Mouse (Mus musculus) liver, postnatal 0 days (tissue): Measurements from ENCODE around the gene Olfr904. TPM values are rescaled to one million over a fixed set of nuclear protein-coding genes. Genes with fewer than 3 reads are reported as not detected.
"Not testable (repeated sequence)": the region's sequence is repeated elsewhere in the genome, so short reads cannot be mapped to it uniquely, and the experiment has no call there.

Experiments used
- ATAC-seq: fragments of 200-750 bp; cut with Nextera tagmentation; 2 replicates; pipeline ENCODE4 v1.8.0; 2017; ENCODE audit warnings: mild to moderate bottlenecking, moderate library complexity
- DNase-seq: peaks from one replicate; pipeline ENCODE4 v3.0.0-alpha.2; 2016
- H3K27ac ChIP-seq: fragments of 300-500 bp; sonication (generic); 2 replicates; pipeline ENCODE4 v1.5.1; 2014; ENCODE audit warnings: antibody characterized with exemption, moderate library complexity, mild to moderate bottlenecking, low read depth
- H3K27me3 ChIP-seq: fragments of 300-500 bp; sonication (generic); 2 replicates; pipeline ENCODE4 v1.6.1; 2014; ENCODE audit warnings: low read length, control low read depth, mixed read lengths; ENCODE audit not compliant: insufficient read depth
- H3K36me3 ChIP-seq: fragments of 300-500 bp; sonication (generic); replicated peaks from 2 replicates; pipeline ENCODE4 v1.6.1; 2014; ENCODE audit warnings: mild to moderate bottlenecking, control low read depth, low read length, moderate library complexity, mixed read lengths; ENCODE audit not compliant: insufficient read depth
- H3K4me1 ChIP-seq: fragments of 300-500 bp; sonication (generic); 2 replicates; pipeline ENCODE4 v1.6.1; 2014; ENCODE audit warnings: antibody characterized with exemption, mild to moderate bottlenecking, control low read depth; ENCODE audit not compliant: insufficient read depth
- H3K4me2 ChIP-seq: fragments of 300-500 bp; sonication (generic); 2 replicates; pipeline ENCODE4 v1.6.1; 2014; ENCODE audit warnings: low read depth, mild to moderate bottlenecking, low read length, moderate library complexity, mixed read lengths
- H3K4me3 ChIP-seq: fragments of 300-500 bp; sonication (generic); 2 replicates; pipeline ENCODE4 v1.5.1; 2014; ENCODE audit warnings: low read depth, low read length
- H3K9ac ChIP-seq: fragments of 300-500 bp; sonication (generic); replicated peaks from 2 replicates; pipeline ENCODE4 v1.6.1; 2014; ENCODE audit warnings: mild to moderate bottlenecking, moderate library complexity
- H3K9me3 ChIP-seq: fragments of 300-500 bp; sonication (generic); 2 replicates; pipeline ENCODE4 v1.6.1; 2016; ENCODE audit warnings: mild to moderate bottlenecking, control low read depth, low read length, mixed read lengths
- CTCF ChIP-seq: sonication (generic); IDR thresholded peaks from 2 replicates; pipeline ENCODE4 v1.5.1; 2016; ENCODE audit warnings: antibody characterized with exemption, low read depth
- EP300 ChIP-seq: IDR thresholded peaks from 2 replicates; pipeline ENCODE4 v1.6.1; 2016; ENCODE audit warnings: antibody characterized with exemption, low read depth, mild to moderate bottlenecking
- WGBS: fragments of 180-500 bp; shearing (Covaris S2); extraction: QIAGEN DNeasy Blood & Tissue Kit; methylation state at CpG from one replicate; pipeline ENCODE4 v1.1.7; 2014; ENCODE audit not compliant: insufficient replicate concordance; 5-methylcytosine and 5-hydroxymethylcytosine counted together
- polyA plus RNA-seq: library from polyadenylated mRNA; unstranded; fragments of >200 nt; fragmentation: Nextera tagmentation; extraction: Ambion mirVana; gene quantifications from 2 replicates; pipeline ENCODE4 v1.2.1, GENCODE M21; 2015

Gene Olfr904
- polyA plus RNA-seq: not detected in 2 replicates

GRCm38 (mm10) chr9:38462844-38463243, at the start of gene Olfr904:
Olfr904 (plus strand) TSS chr9:38463144.
- TF ChIP-seq EP300: no peak
- TF ChIP-seq CTCF: no peak
- Histone ChIP-seq H3K4me3 (no peak within 1 kb of the TSS), H3K4me2 (no peak within 1 kb of the TSS), H3K9ac (no peak within 1 kb of the TSS), H3K9me3 (no peaks in the 10 kb centered on the region), H3K27me3 (no peaks in the 10 kb centered on the region), H3K36me3 (no peaks in the 10 kb centered on the region), H3K27ac (no peak within 1 kb of the TSS), H3K4me1 (no peaks in the 10 kb centered on the region)
- DNase-seq (no peak), ATAC-seq (no peak)

GRCm38 (mm10) chr9:38413502-38413901, 49.4 kb upstream of the Olfr904 start:
- H3K4me2 ChIP-seq, H3K27ac ChIP-seq, DNase-seq, H3K36me3 ChIP-seq, H3K9me3 ChIP-seq, H3K4me3 ChIP-seq, H3K4me1 ChIP-seq, ATAC-seq, H3K9ac ChIP-seq, H3K27me3 ChIP-seq: not testable (repeated sequence)
- WGBS: 83% methylated on average over 14 of the region's 14 CpGs

- Histone ChIP-seq H3K36me3 (no peaks in the 10 kb centered on the region), H3K4me1 (no peaks in the 10 kb centered on the region), H3K9me3 (no peaks in the 10 kb centered on the region), H3K9ac (no peak overlapping the region), H3K4me2 (no peak overlapping the region), H3K4me3 (no peak overlapping the region), H3K27me3 (no peaks in the 10 kb centered on the region), H3K27ac (no peak overlapping the region)
- DNase-seq: no peak
- ATAC-seq: no peak
- TF ChIP-seq EP300 (no peak), CTCF (no peak)
These were observed 39.1 kb upstream of the Olfr904 start for GRCm38 (mm10) chr9:38423801-38424200.

GRCm38 (mm10) chr9:38427026-38427425, 35.9 kb upstream of the Olfr904 start:
- H3K9me3 ChIP-seq: no peaks in the 10 kb centered on the region
- WGBS: 32% methylated on average over 1 of the region's 1 CpGs
- no peak overlapping the region for H3K4me2 ChIP-seq
- no peaks in the 10 kb centered on the region for H3K36me3 ChIP-seq
- H3K27ac ChIP-seq: no peak overlapping the region
- DNase-seq (no peak), ATAC-seq (no peak)
- no peak overlapping the region for H3K9ac ChIP-seq
- TF ChIP-seq CTCF (no peak), EP300 (no peak)
- no peaks in the 10 kb centered on the region for H3K27me3 ChIP-seq
- no peaks in the 10 kb centered on the region for H3K4me1 ChIP-seq
- H3K4me3 ChIP-seq: no peak overlapping the region

GRCm38 (mm10) chr9:38429155-38429554, 33.8 kb upstream of the Olfr904 start, which contains the start of gene Olfr901:
Olfr901 (plus strand) TSS chr9:38429455.
- Histone ChIP-seq H3K4me1 (no peaks in the 10 kb centered on the region), H3K4me2 (no peak within 1 kb of the TSS), H3K36me3 (no peaks in the 10 kb centered on the region), H3K27me3 (no peaks in the 10 kb centered on the region), H3K27ac (no peak within 1 kb of the TSS), H3K9me3 (no peaks in the 10 kb centered on the region), H3K9ac (no peak within 1 kb of the TSS), H3K4me3 (no peak within 1 kb of the TSS)
- WGBS: 84% methylated on average over 1 of the region's 1 CpGs
- no peak for ATAC-seq
- no peak for DNase-seq
- no peak for TF ChIP-seq EP300
- no peak for TF ChIP-seq CTCF

GRCm38 (mm10) chr9:38447352-38447751, 15.6 kb upstream of the Olfr904 start, which contains the start of gene Olfr902:
Olfr902 (plus strand) TSS chr9:38447652.
- no peak for TF ChIP-seq CTCF
- TF ChIP-seq EP300: no peak
- Histone ChIP-seq H3K9ac (no peak within 1 kb of the TSS), H3K36me3 (no peaks in the 10 kb centered on the region), H3K4me3 (no peak within 1 kb of the TSS), H3K27me3 (no peaks in the 10 kb centered on the region), H3K4me1 (no peaks in the 10 kb centered on the region), H3K27ac (no peak within 1 kb of the TSS), H3K9me3 (no peaks in the 10 kb centered on the region), H3K4me2 (no peak within 1 kb of the TSS)
- DNase-seq (no peak), ATAC-seq (no peak)
- WGBS: 77% methylated on average over 5 of the region's 5 CpGs

GRCm38 (mm10) chr9:38470807-38471206, 7.9 kb downstream of the Olfr904 start, which contains the start of gene Olfr905:
Olfr905 (plus strand) TSS chr9:38471107.
- Histone ChIP-seq H3K4me2 (no peak within 1 kb of the TSS), H3K27ac (no peak within 1 kb of the TSS), H3K4me3 (no peak within 1 kb of the TSS), H3K9ac (no peak within 1 kb of the TSS), H3K27me3 (no peaks in the 10 kb centered on the region), H3K9me3 (no peaks in the 10 kb centered on the region), H3K4me1 (no peaks in the 10 kb centered on the region), H3K36me3 (no peaks in the 10 kb centered on the region)
- no peak for ATAC-seq
- TF ChIP-seq EP300 (no peak), CTCF (no peak)
- DNase-seq: no peak
